Mouse (Mus musculus) E14TG2a.4 (cell line): Measurements from ENCODE around the gene Myo3a.
A peak's percentile ranks its signal among the peaks of the same experiment; 100 is the strongest.

Experiments used
- H3K27me3 ChIP-seq: 2 replicates; pipeline ENCODE4 v1.6.1; 2014; ENCODE audit warnings: low read length, control low read depth; ENCODE audit not compliant: insufficient read depth
- H3K36me3 ChIP-seq: 2 replicates; pipeline ENCODE4 v1.6.1; 2014; ENCODE audit warnings: low read length, control low read depth; ENCODE audit not compliant: insufficient read depth
- H3K4me1 ChIP-seq: replicated peaks from 2 replicates; pipeline ENCODE4 v1.6.1; 2014; ENCODE audit warnings: low read depth, low read length, control low read depth
- H3K4me3 ChIP-seq: replicated peaks from 2 replicates; pipeline ENCODE4 v1.5.1; 2014; ENCODE audit warnings: mild to moderate bottlenecking, low read length
- H3K9me3 ChIP-seq: 2 replicates; pipeline ENCODE4 v1.6.1; 2014; ENCODE audit warnings: low read length, control low read depth
- CTCF ChIP-seq: conservative IDR thresholded peaks from 2 replicates; pipeline ENCODE4 v1.5.1; 2014; ENCODE audit warnings: low read length
- NANOG ChIP-seq: IDR thresholded peaks from 2 replicates; pipeline ENCODE4 v1.6.1; 2014; ENCODE audit warnings: borderline replicate concordance, low read length, mixed read lengths
- POU5F1 ChIP-seq: IDR thresholded peaks from 2 replicates; pipeline ENCODE4 v1.6.1; 2014; ENCODE audit warnings: low read length, borderline replicate concordance

Gene Myo3a

GRCm38 (mm10) chr2:22227308-22227707 lies at the start of gene Myo3a:
Myo3a (plus strand) TSS chr2:22227503.
- Histone ChIP-seq H3K4me3 (peak within 1 kb of the TSS; percentile 74), H3K27me3 (0 out of 2 replicates have a peak, but pooled peaks cover 3% of the 10 kb centered on the region), H3K9me3 (no peaks in the 10 kb centered on the region), H3K4me1 (peaks cover 5% of the 10 kb centered on the region; the same call in 1 of the 2 replicates), H3K36me3 (no peaks in the 10 kb centered on the region)
- TF ChIP-seq POU5F1 = no peak
- TF ChIP-seq CTCF = no peak
- no peak for TF ChIP-seq NANOG

GRCm38 (mm10) chr2:22250462-22250861 lies 23.2 kb downstream of the Myo3a start:
- no peaks in the 10 kb centered on the region for H3K36me3 ChIP-seq
- no peaks in the 10 kb centered on the region for H3K27me3 ChIP-seq
- H3K4me3 ChIP-seq = no peak overlapping the region
- H3K4me1 ChIP-seq = no peaks in the 10 kb centered on the region
- no peak for TF ChIP-seq POU5F1
- TF ChIP-seq CTCF = no peak
- no peak for TF ChIP-seq NANOG
- H3K9me3 ChIP-seq = no peaks in the 10 kb centered on the region

DNA sequence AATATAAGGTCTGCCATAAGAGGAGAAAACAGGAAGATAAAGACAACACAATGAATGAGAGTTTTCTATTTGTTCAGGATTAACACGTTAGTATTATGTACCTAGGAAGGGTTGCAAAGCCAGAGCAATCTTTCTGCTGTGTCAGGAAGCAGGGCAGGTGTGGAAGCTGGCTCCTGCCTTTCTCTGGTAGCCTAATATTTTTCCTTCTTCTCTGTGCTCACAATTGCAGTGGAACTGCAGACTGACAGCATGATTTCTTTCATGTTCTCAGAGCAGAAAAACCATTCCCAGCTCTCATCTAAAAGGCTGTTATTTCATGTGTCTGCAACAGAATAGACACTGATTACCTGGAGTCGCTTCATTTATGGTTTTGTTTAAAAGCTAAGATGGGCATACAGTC lies 23.7 kb downstream of the Myo3a start:
- Histone ChIP-seq H3K4me1 (no peaks in the 10 kb centered on the region), H3K9me3 (no peaks in the 10 kb centered on the region), H3K4me3 (no peak overlapping the region), H3K27me3 (no peaks in the 10 kb centered on the region), H3K36me3 (no peaks in the 10 kb centered on the region)
- no peak for TF ChIP-seq CTCF
- TF ChIP-seq POU5F1 = no peak
- no peak for TF ChIP-seq NANOG

- no peak overlapping the region for H3K4me3 ChIP-seq
- TF ChIP-seq NANOG = peak; percentile 44; the same call in 1 of the 2 replicates
- no peak for TF ChIP-seq CTCF
- no peaks in the 10 kb centered on the region for H3K4me1 ChIP-seq
- H3K9me3 ChIP-seq = no peaks in the 10 kb centered on the region
- no peaks in the 10 kb centered on the region for H3K36me3 ChIP-seq
- H3K27me3 ChIP-seq = no peaks in the 10 kb centered on the region
These were observed 28.3 kb downstream of the Myo3a start for GRCm38 (mm10) chr2:22255600-22255999.

DNA sequence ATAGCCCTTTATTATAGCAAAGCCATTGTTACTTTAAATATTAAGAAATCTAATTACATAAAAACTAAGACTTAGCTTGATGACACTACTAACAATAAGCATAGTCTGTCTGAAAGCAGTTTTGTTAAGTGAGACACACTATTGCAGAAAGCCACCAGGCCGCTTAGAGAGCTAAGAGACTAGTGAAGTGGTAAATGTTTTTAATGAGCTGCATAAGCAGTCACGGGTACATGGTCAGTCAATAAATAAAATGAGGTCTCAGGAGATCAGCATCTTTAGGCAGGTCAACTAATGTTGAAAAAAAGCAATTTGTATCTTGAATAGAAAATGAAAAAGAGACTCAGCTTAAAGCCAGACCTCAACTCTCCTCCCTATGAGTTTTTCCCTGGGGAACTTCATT lies 44.3 kb downstream of the Myo3a start:
- TF ChIP-seq NANOG (no peak), CTCF (no peak)
- Histone ChIP-seq H3K4me1 (no peaks in the 10 kb centered on the region), H3K27me3 (no peaks in the 10 kb centered on the region), H3K9me3 (peaks cover 26% of the 10 kb centered on the region), H3K36me3 (no peaks in the 10 kb centered on the region), H3K4me3 (no peak overlapping the region)

DNA sequence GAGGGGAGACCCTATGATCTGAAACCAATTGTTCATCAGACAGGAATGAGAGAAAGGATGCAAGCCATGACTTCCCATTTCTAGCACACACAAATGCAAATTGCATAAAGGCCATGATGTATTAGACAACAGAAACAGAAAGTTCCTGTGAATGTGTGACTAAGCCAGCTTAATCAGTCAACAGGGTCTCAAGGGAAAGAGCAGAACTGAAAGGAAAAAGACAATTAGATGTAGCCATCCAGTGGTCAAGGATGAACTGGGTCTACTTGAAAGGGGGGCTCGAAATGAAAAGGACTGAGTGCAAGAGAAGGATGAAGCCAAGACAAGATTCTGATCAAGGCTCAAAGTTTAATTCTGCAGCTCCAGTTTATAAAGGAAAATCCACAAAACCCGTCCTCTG lies 58.1 kb downstream of the Myo3a start:
- TF ChIP-seq NANOG = no peak
- Histone ChIP-seq H3K36me3 (no peaks in the 10 kb centered on the region), H3K4me1 (no peaks in the 10 kb centered on the region), H3K9me3 (no peaks in the 10 kb centered on the region), H3K4me3 (no peak overlapping the region), H3K27me3 (no peaks in the 10 kb centered on the region)

- no peaks in the 10 kb centered on the region for H3K9me3 ChIP-seq
- no peaks in the 10 kb centered on the region for H3K4me1 ChIP-seq
- no peak overlapping the region for H3K4me3 ChIP-seq
- no peaks in the 10 kb centered on the region for H3K36me3 ChIP-seq
- no peak for TF ChIP-seq NANOG
- TF ChIP-seq CTCF = no peak
- no peak for TF ChIP-seq POU5F1
- H3K27me3 ChIP-seq = no peaks in the 10 kb centered on the region
These were observed 58.5 kb downstream of the Myo3a start for GRCm38 (mm10) chr2:22285777-22286176.

DNA sequence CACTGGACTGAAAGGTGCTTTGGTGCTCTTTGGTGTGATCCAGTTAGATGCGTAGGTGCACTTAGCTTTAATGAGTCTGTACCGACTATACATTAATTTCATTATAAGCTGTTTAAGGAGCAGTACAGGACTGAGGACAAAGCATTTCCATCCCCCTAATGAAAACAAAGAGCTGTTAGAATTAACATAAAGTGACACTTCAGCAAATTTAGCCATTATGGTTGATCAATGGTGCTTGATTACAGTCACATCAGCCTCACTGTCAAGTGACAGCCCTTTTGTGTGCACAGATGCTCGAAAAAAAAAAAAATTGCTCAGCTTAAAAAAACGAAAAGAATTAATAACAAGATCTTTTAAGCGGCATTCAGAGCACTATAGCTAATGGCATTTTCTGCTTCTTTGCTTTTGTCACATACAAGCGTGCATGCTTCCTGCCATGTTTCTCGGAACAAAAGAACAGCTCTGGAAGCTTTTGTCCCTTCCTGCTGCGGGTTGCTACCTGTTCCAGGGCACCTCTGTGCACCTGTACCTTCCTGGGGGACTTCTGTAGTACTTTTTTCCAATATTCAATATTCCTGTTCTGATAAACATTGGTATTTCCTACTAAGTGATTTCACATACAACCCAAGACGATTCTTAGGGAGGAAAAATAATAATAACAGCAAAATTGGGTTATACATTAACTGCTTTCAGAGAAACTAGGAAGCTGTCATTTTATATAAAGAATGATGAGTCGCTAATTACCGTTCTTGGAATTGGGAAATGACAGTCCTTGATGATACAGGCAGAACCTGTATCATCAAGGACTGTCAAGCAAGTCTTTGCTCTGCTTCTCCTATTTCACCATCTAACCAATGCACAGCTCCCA lies 66.5 kb downstream of the Myo3a start:
- Histone ChIP-seq H3K4me3 (no peak overlapping the region), H3K4me1 (peaks cover 25% of the 10 kb centered on the region), H3K9me3 (no peaks in the 10 kb centered on the region), H3K27me3 (peaks cover 9% of the 10 kb centered on the region), H3K36me3 (no peaks in the 10 kb centered on the region)
- TF ChIP-seq CTCF = no peak
- no peak for TF ChIP-seq POU5F1
- peak; percentile 66; the same call in 1 of the 2 replicates for TF ChIP-seq NANOG

- Histone ChIP-seq H3K9me3 (no peaks in the 10 kb centered on the region), H3K4me1 (peaks cover 25% of the 10 kb centered on the region), H3K27me3 (peaks cover 9% of the 10 kb centered on the region), H3K36me3 (no peaks in the 10 kb centered on the region), H3K4me3 (no peak overlapping the region)
- TF ChIP-seq NANOG (peak; percentile 95), POU5F1 (no peak)
These were observed 67.1 kb downstream of the Myo3a start for GRCm38 (mm10) chr2:22294447-22294738.
